Mouse (Mus musculus) forebrain, embryonic 15.5 days (tissue): ENCODE measurements at regions not wholly inside any gene's neighbourhood (a gene's known extent, or its start where the extent isn't known, plus 50 kb on each side); places are given as distances from the start of the nearest gene placed in this dataset.

Source experiments
- ATAC-seq: fragments of 200-750 bp; cut with Nextera tagmentation; replicated peaks from 2 replicates; pipeline ENCODE4 v1.8.0; 2017; ENCODE audit warnings: mild to moderate bottlenecking, moderate TSS enrichment, moderate library complexity
- H3K27ac ChIP-seq: fragments of 300-500 bp; sonication (generic); replicated peaks from 2 replicates; pipeline ENCODE4 v1.5.1; 2015; ENCODE audit warnings: mild to moderate bottlenecking, inconsistent platforms
- H3K27me3 ChIP-seq: fragments of 300-500 bp; sonication (generic); 2 replicates; pipeline ENCODE4 v1.6.1; 2015; ENCODE audit warnings: inconsistent platforms
- H3K36me3 ChIP-seq: fragments of 300-500 bp; sonication (generic); 2 replicates; pipeline ENCODE4 v1.6.1; 2015; ENCODE audit warnings: mild to moderate bottlenecking, inconsistent platforms
- H3K4me1 ChIP-seq: fragments of 300-500 bp; sonication (generic); 2 replicates; pipeline ENCODE4 v1.6.1; 2015; ENCODE audit warnings: inconsistent platforms
- H3K4me2 ChIP-seq: fragments of 300-500 bp; sonication (generic); replicated peaks from 2 replicates; pipeline ENCODE4 v1.6.1; 2015; ENCODE audit warnings: mild to moderate bottlenecking, inconsistent platforms
- H3K4me3 ChIP-seq: fragments of 300-500 bp; sonication (generic); 2 replicates; pipeline ENCODE4 v1.5.1; 2015; ENCODE audit warnings: mild to moderate bottlenecking, inconsistent platforms
- H3K9ac ChIP-seq: fragments of 300-500 bp; sonication (generic); replicated peaks from 2 replicates; pipeline ENCODE4 v1.6.1; 2015; ENCODE audit warnings: mild to moderate bottlenecking, inconsistent platforms
- H3K9me3 ChIP-seq: fragments of 300-500 bp; sonication (generic); 2 replicates; pipeline ENCODE4 v1.6.1; 2016; ENCODE audit warnings: inconsistent platforms
- WGBS: fragments of 180-500 bp; shearing (Covaris S2); methylation state at CpG from one replicate; pipeline ENCODE4 v1.1.7; 2015; ENCODE audit warnings: mixed read lengths; 5-methylcytosine and 5-hydroxymethylcytosine counted together

DNA sequence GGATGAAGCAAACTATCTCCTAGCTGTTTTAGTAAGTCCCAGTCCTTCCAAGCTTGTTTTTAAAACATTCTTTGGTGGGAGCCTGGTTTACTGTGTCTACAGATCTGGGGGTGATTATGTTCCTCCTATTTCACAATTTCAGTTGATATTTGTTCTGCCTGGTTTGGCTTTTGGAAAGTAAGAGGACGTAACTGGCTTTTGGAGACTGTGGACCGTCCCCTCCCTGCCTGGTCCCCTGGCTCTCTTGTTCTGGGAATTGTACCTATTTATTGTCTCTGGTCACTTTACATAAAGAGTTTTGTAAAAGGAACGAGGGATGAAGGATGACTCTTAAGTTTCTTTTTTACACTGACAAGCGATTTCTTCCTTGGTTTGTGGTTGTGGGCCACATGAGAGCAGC is 306.6 kb downstream of the Gadd45g start:
- Histone ChIP-seq H3K9me3 (no peaks in the 10 kb centered on the region), H3K36me3 (no peaks in the 10 kb centered on the region), H3K4me2 (no peak overlapping the region), H3K27ac (no peak overlapping the region), H3K9ac (no peak overlapping the region), H3K27me3 (no peaks in the 10 kb centered on the region), H3K4me1 (peaks cover 25% of the 10 kb centered on the region), H3K4me3 (no peak overlapping the region)
- 74% methylated on average over 4 of the region's 4 CpGs for WGBS
- no peak for ATAC-seq

DNA sequence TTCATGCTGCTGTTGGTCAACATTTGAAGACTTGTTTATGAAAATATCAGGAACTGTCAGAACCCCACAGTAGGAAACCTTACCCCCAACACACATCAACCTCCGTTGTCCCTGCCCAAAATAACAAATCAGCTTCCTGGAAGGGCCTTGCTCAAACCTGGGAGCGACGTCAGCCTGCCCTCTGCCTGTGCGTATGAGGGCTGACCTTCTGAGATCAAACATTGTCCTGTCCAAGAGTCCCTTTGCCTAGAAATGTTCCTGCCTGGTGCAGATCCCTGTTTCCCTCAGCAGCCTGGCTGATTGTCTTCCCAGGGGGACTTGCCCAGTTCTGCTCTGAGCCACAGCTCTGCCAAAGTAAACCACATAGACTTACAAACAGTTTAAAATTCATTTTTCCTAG is 307.1 kb downstream of the Gadd45g start:
- 0 out of 2 replicates have a peak, but pooled peaks have one; percentile 5 for ATAC-seq
- H3K27ac ChIP-seq, result peak overlapping the region; percentile 55; the same call in 1 of the 2 replicates
- H3K4me2 ChIP-seq, result no peak overlapping the region
- peaks cover 25% of the 10 kb centered on the region for H3K4me1 ChIP-seq
- no peaks in the 10 kb centered on the region for H3K36me3 ChIP-seq
- H3K4me3 ChIP-seq, result no peak overlapping the region
- H3K9me3 ChIP-seq, result no peaks in the 10 kb centered on the region
- no peaks in the 10 kb centered on the region for H3K27me3 ChIP-seq
- H3K9ac ChIP-seq, result no peak overlapping the region
- WGBS, result 76% methylated on average over 4 of the region's 4 CpGs

DNA sequence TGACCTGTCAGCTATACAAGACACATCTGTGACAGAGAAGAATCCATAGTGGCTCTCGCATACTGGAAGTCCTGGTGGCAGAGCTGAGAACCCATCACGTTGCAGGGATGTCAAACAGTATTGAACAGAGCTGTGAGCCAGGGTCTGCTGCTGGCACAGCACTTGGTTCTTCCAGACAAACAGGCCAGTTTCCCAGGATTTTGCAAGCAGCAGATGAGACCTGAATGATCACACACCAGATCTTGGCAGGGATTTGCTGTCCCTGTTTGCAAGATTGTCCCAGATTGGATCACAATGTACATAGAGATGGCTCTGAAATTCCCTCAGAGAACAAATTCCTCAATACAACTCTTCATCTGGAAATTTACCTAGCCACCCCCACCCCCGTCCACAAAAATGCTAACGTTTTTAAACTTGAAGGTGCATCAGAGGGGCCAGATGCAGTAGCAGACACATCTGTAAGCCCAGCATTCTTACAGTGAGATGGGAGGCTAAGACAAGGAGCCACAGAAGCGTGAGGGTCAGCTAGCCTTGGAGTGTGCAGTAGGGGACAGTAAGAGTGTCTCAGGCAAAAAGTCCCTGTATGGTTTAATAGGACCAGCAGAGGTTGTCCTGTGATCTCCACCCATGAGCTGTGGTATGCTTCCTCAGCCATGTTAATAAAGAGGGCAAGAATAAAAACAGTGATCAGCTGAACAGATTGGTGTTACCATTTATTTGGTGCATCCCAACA is 307.8 kb downstream of the Gadd45g start:
- H3K27ac ChIP-seq, result peak overlapping the region; percentile 55
- H3K9ac ChIP-seq, result no peak overlapping the region
- peak; percentile 35; the same call in 1 of the 2 replicates for ATAC-seq

GRCm38 (mm10) chr13:52154844-52155587 is 308.5 kb downstream of the Gadd45g start:
- Histone ChIP-seq H3K36me3 (no peaks in the 10 kb centered on the region), H3K9ac (no peak overlapping the region; the same call in 1 of the 2 replicates), H3K4me2 (peak overlapping the region; percentile 31), H3K27me3 (no peaks in the 10 kb centered on the region), H3K4me3 (no peak overlapping the region), H3K9me3 (no peaks in the 10 kb centered on the region), H3K27ac (peak overlapping the region; percentile 55), H3K4me1 (peaks cover 25% of the 10 kb centered on the region)
- WGBS, result 27% methylated on average over 14 of the region's 14 CpGs
- ATAC-seq, result peak; percentile 90

More for the DNA sequence above, 307.8 kb downstream of the Gadd45g start:
- peaks cover 25% of the 10 kb centered on the region for H3K4me1 ChIP-seq
- peak overlapping the region; percentile 31 for H3K4me2 ChIP-seq
- H3K4me3 ChIP-seq, result no peak overlapping the region
- H3K9me3 ChIP-seq, result no peaks in the 10 kb centered on the region
- WGBS, result 60% methylated on average over 5 of the region's 5 CpGs
- no peaks in the 10 kb centered on the region for H3K27me3 ChIP-seq
- no peaks in the 10 kb centered on the region for H3K36me3 ChIP-seq

GRCm38 (mm10) chr13:52155588-52156086 is 309.2 kb downstream of the Gadd45g start:
- Histone ChIP-seq H3K4me3 (no peak overlapping the region), H3K9me3 (no peaks in the 10 kb centered on the region), H3K27me3 (no peaks in the 10 kb centered on the region), H3K4me2 (no peak overlapping the region), H3K27ac (0 out of 2 replicates have a peak overlapping the region, but pooled peaks have one; percentile 55), H3K9ac (no peak overlapping the region), H3K36me3 (no peaks in the 10 kb centered on the region), H3K4me1 (peaks cover 25% of the 10 kb centered on the region)
- ATAC-seq, result no peak
- WGBS, result 72% methylated on average over 8 of the region's 8 CpGs

DNA sequence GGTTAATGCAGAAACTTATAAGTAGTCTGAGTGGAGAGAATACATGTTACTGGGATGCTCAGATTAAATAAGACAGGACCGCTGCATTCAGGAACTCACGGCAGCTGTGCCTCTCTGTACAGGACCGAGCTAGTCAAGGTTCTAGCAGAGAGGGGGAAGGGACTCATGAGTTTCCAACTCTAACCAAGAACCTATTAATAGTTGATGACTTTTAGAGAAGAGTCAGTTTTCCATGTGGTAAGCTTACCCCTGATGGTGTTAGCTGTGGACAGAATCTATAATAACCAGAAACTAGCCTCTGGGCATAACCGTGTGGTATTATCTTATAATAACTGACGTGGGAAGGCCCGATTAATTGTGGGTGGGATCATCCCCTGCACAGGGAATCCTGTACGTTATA is 316.2 kb downstream of the Gadd45g start:
- Histone ChIP-seq H3K36me3 (no peaks in the 10 kb centered on the region), H3K4me1 (no peaks in the 10 kb centered on the region), H3K9me3 (no peaks in the 10 kb centered on the region), H3K27me3 (no peaks in the 10 kb centered on the region), H3K4me3 (no peak overlapping the region), H3K9ac (no peak overlapping the region), H3K4me2 (no peak overlapping the region), H3K27ac (no peak overlapping the region)
- 88% methylated on average over 7 of the region's 7 CpGs for WGBS
- no peak for ATAC-seq

- Histone ChIP-seq H3K27me3 (no peaks in the 10 kb centered on the region), H3K27ac (no peak overlapping the region), H3K36me3 (no peaks in the 10 kb centered on the region), H3K4me1 (no peaks in the 10 kb centered on the region), H3K9me3 (no peaks in the 10 kb centered on the region), H3K4me3 (no peak overlapping the region), H3K4me2 (no peak overlapping the region), H3K9ac (no peak overlapping the region)
- no peak for ATAC-seq
- WGBS, result 92% methylated on average over 1 of the region's 1 CpGs
Measured at GRCm38 (mm10) chr13:52165531-52165930, 319.1 kb downstream of the Gadd45g start.

- H3K36me3 ChIP-seq, result no peaks in the 10 kb centered on the region
- no peak overlapping the region for H3K4me2 ChIP-seq
- WGBS, result 77% methylated on average over 5 of the region's 5 CpGs
- H3K27me3 ChIP-seq, result no peaks in the 10 kb centered on the region
- no peak for ATAC-seq
- H3K4me3 ChIP-seq, result no peak overlapping the region
- H3K4me1 ChIP-seq, result no peaks in the 10 kb centered on the region
- H3K9me3 ChIP-seq, result no peaks in the 10 kb centered on the region
- no peak overlapping the region for H3K27ac ChIP-seq
- no peak overlapping the region for H3K9ac ChIP-seq
Measured at GRCm38 (mm10) chr13:52167968-52168367, 321.5 kb downstream of the Gadd45g start.

GRCm38 (mm10) chr13:52172706-52173346 is 326.3 kb downstream of the Gadd45g start:
- Histone ChIP-seq H3K4me3 (no peak overlapping the region), H3K9ac (no peak overlapping the region), H3K9me3 (no peaks in the 10 kb centered on the region), H3K4me1 (no peaks in the 10 kb centered on the region), H3K27me3 (no peaks in the 10 kb centered on the region), H3K27ac (no peak overlapping the region), H3K4me2 (no peak overlapping the region), H3K36me3 (no peaks in the 10 kb centered on the region)
- WGBS, result 90% methylated on average over 9 of the region's 9 CpGs
- ATAC-seq, result no peak

GRCm38 (mm10) chr13:52175665-52176064 is 329.2 kb downstream of the Gadd45g start:
- no peak for ATAC-seq
- H3K27ac ChIP-seq, result no peak overlapping the region
- no peak overlapping the region for H3K4me2 ChIP-seq
- no peaks in the 10 kb centered on the region for H3K4me1 ChIP-seq
- H3K4me3 ChIP-seq, result no peak overlapping the region
- 73% methylated on average over 2 of the region's 2 CpGs for WGBS
- no peak overlapping the region for H3K9ac ChIP-seq
- no peaks in the 10 kb centered on the region for H3K36me3 ChIP-seq
- no peaks in the 10 kb centered on the region for H3K9me3 ChIP-seq
- H3K27me3 ChIP-seq, result no peaks in the 10 kb centered on the region

GRCm38 (mm10) chr13:52179977-52180376 is 333.5 kb downstream of the Gadd45g start:
- no peak for ATAC-seq
- WGBS, result 90% methylated on average over 4 of the region's 4 CpGs
- Histone ChIP-seq H3K4me2 (no peak overlapping the region), H3K27me3 (no peaks in the 10 kb centered on the region), H3K4me1 (no peaks in the 10 kb centered on the region), H3K9me3 (no peaks in the 10 kb centered on the region), H3K27ac (no peak overlapping the region), H3K36me3 (no peaks in the 10 kb centered on the region), H3K4me3 (no peak overlapping the region), H3K9ac (no peak overlapping the region)

DNA sequence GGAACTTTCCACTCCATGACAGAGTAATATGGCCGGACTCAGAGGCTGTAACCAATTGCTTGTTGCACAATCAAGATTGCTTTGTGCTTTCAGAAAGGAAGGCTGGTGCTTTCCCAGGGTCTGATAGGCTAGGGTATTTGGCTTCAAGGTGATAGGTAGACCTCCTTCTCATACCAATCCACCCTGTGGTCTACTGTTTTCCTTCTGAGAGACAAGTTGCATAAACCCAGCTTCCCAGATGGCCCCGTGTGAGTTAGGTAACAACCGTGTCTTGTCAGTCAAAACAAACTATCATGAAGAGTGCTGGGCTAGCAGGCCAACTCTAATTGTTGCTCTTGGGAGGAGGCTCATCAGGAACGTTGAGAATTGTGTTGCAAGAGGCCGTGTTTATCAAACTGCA is 337.2 kb downstream of the Gadd45g start:
- H3K4me3 ChIP-seq, result no peak overlapping the region
- H3K36me3 ChIP-seq, result no peaks in the 10 kb centered on the region
- H3K9me3 ChIP-seq, result no peaks in the 10 kb centered on the region
- H3K27me3 ChIP-seq, result no peaks in the 10 kb centered on the region
- no peak overlapping the region for H3K4me2 ChIP-seq
- WGBS, result 78% methylated on average over 5 of the region's 5 CpGs
- H3K4me1 ChIP-seq, result no peaks in the 10 kb centered on the region
- no peak for ATAC-seq
- no peak overlapping the region for H3K9ac ChIP-seq
- no peak overlapping the region for H3K27ac ChIP-seq
